Mouse (Mus musculus): ENCODE measurements around the gene Tradd.

- TF ChIP-seq CTCF (IDR thresholded peaks at IDR 0.05; ENCODE audit: low read depth, low read length) (no peak), POLR2AphosphoS5 (IDR thresholded peaks at IDR 0.05; ENCODE audit: insufficient replicate concordance, low read depth, low read length) (no peak), GATA1 (IDR thresholded peaks at IDR 0.05; ENCODE audit: borderline replicate concordance, low read length) (no peak), GATA2 (IDR thresholded peaks at IDR 0.05; ENCODE audit: borderline replicate concordance, low read depth, low read length) (no peak), TAL1 (conservative IDR thresholded peaks at IDR 0.05; ENCODE audit: low read depth, low read length) (no peak)
These were observed at the start of gene Tradd, which contains the start of gene Fbxl8 for GRCm38 (mm10) chr8:105264024-105264982.

Data from G1E (cell line).